Mouse (Mus musculus) effector memory CD4-positive, alpha-beta T cell, adult 7 months (primary cell): ENCODE measurements around the gene Gjd3. TPM values are rescaled to one million over a fixed set of nuclear protein-coding genes. Genes with fewer than 3 reads are reported as not detected.

Source experiments
- polyA plus RNA-seq: library from polyadenylated mRNA; unstranded; fragments of 100-300 nt; shearing (Covaris generic); gene quantifications from one replicate; pipeline ENCODE4 v1.2.1, GENCODE M21; 2017

Gene Gjd3
- polyA plus RNA-seq: not detected

DNA sequence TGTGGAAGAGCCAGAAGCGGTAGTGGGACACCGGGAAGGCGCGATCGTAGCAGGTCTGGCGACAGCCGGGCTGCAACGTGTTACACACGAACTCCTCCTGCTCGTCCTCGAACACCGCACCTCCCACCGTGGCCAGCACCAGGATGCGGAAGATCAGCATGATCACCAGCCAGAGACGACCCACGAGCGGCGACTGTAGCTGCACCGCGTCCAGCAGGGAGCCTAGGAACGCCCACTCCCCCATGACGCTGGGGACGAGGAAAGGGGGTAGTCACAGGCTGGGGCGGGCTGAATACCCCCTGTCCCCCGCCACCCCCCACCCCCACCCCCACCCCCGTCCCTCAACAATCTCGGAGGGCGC lies at the start of gene Gjd3:
Gene Gjd3, minus strand, starts transcription at position 244 of the 361 bp plus-strand sequence.

DNA sequence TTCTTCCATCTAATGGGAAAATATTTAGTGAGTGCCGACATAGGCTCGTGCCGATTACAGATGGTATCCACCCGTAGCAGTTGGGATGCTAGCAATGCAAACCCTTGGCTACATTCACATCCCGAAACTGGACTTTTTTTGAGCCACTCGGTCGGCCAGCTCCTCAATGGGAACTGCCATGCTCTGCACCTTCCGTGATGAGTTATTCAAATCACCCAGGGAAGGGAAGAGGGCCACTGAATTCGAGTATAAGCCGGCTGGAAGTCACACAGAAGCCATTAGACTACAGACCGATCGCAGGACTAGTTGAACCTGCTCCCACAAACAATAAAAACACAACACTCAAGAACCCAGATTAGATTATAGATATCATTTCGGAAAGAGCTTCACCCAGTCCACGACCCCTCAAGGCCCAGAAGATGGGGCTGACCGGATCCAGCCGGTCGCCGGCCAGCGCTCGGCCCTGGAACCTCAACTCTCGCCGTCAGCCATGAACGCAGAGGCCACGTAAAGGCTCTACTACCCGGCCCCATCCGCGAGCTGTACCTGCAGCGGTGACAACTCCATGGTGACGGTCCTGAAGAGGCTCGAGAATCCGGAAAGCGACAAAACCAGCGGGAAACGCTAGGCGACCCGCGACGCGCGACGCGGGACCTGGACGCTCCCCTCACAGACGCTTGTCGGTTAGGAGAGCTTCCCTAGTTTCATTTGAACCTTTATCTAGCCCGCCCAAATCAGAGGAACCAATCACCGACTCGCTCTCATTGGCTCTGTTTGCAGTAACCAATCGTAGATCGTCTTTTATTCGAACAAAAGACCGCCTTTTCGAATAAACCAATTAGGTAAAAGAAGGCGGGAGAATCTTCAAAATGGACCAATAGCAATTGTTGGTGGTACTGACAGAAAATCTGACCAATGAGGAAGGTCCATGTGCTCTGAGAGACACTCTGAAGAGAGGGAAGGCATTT lies 41.0 kb upstream of the Gjd3 start, which contains the start of gene Top2a:
Gene Top2a, minus strand, starts transcription at position 690 of the 968 bp plus-strand sequence.

Other genes starting within 250 kb of the Gjd3 start
- 3.1 TPM for gene Thra, start 242.4 kb downstream of the Gjd3 start, polyA plus RNA-seq
- 12.2 TPM for gene Nr1d1, start 207.7 kb downstream of the Gjd3 start, polyA plus RNA-seq
- 16.8 TPM for gene Msl1, start 187.5 kb downstream of the Gjd3 start, polyA plus RNA-seq
- 81.7 TPM for gene Casc3, start 178.1 kb downstream of the Gjd3 start, polyA plus RNA-seq
- gene Rapgefl1, start 146.2 kb downstream of the Gjd3 start, polyA plus RNA-seq: not detected
- 3.4 TPM for gene Wipf2, start 119.4 kb downstream of the Gjd3 start, polyA plus RNA-seq
- gene Cdc6, start 75.2 kb downstream of the Gjd3 start, polyA plus RNA-seq: not detected
- 61.3 TPM for gene Rara, start 55.2 kb downstream of the Gjd3 start, polyA plus RNA-seq
- gene Top2a, start 41.2 kb upstream of the Gjd3 start, polyA plus RNA-seq: 4.9 TPM
- gene Igfbp4, start 58.2 kb upstream of the Gjd3 start, polyA plus RNA-seq: not detected
- not detected for gene Tns4, start 106.3 kb upstream of the Gjd3 start, polyA plus RNA-seq
- 296 TPM for gene Ccr7, start 172.1 kb upstream of the Gjd3 start, polyA plus RNA-seq
- 193 TPM for gene Smarce1, start 248.0 kb upstream of the Gjd3 start, polyA plus RNA-seq